Mouse (Mus musculus) megakaryocyte, embryonic 14.5 days (primary cell): ENCODE results near the gene Cnih3.

Experiments used
- FLI1 ChIP-seq: IDR thresholded peaks from 2 replicates; pipeline ENCODE4 v1.6.1; 2012; ENCODE audit warnings: low read length, inconsistent platforms, mixed read lengths
- GATA1 ChIP-seq: IDR thresholded peaks from 3 replicates; pipeline ENCODE4 v1.6.1; 2012; ENCODE audit warnings: mixed read lengths, low read length, inconsistent platforms, borderline replicate concordance

- TF ChIP-seq FLI1 (no peak), GATA1 (no peak)
Measured at GRCm38 (mm10) chr1:181392489-181392888, 40.1 kb downstream of the Cnih3 start.
